Mouse (Mus musculus): Measurements from ENCODE around the gene Cerk. TPM values are rescaled to one million over a fixed set of nuclear protein-coding genes. Genes with fewer than 3 reads are reported as not detected.

Cerk gene
- polyA plus RNA-seq, 1 experiment from 2014 or later = 15.9 TPM

DNA sequence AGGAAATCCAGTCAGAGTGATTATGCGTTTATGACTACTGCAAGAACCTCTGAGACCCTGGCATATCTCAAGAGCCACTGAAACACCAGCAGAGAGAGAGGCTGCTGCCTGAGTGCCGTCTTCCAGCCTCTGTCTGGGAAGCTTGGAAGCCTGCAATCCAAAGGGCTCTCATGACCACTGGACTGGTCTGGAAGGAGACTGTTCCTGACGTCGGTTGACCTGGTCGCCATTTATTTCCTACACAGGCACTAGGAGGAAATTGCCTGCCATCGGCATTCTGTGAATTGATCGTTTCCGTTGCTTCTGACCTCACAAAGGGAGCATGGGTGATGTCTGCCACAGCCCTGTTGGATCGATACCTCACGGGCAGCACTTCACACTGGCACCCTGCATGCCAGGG lies 9.8 kb downstream of the Cerk start:
- DNase-seq (ENCODE audit: low spot score) = no peak
- Histone ChIP-seq H3K4me3 (no peak overlapping the region), H3K4me1 (replicated peaks) (peaks cover 37% of the 10 kb centered on the region), H3K27ac (no peak overlapping the region), H3K9me3 (no peaks in the 10 kb centered on the region), H3K27me3 (ENCODE audit: insufficient read depth, poor library complexity, severe bottlenecking) (no peaks in the 10 kb centered on the region), H3K36me3 (no peaks in the 10 kb centered on the region)
- WGBS = 90% methylated on average over 10 of the region's 10 CpGs

DNA sequence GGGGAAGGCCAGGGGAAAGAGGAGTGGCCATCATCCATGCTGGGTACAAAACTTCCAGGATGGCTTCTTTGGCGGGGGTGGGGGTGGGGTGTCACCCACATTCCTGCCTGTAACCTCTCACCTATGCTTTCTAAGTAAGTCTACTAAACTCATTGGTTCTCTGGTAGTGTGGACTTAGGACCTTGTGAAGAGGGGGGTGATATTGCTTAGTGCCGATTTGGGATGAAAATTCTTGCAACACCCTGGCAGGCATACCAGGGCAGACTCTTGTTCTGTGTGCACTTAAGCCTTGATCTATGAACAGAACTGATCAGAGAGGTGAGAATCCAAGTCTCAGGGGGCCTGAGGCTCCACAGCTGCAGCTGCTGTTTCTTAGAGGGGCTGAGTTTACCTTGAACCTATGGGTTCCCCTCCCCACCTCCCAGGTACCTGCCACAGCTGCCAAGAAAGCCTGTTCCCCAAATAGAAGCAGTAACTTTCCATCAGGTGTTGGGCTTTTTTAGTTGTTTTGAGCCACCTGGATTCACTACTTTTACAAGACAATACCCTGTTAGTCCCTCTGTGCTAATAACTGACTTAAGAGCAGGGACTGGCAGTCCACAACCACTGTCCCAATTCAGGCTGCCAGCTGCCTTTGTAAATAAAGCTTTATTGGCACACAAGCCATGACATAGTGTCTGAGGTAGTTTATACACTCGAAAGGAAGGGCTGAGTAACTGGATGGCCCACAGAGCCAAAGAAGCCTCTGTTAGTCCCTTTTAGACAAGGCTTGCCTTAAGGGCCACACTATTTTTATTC lies 10.5 kb downstream of the Cerk start:
- 0 out of 2 replicates have a peak overlapping the region, but pooled peaks have one; percentile 23 for H3K27ac ChIP-seq
- H3K4me3 ChIP-seq = no peak overlapping the region
- WGBS = 72% methylated on average over 3 of the region's 3 CpGs
- no peak for DNase-seq (ENCODE audit: low spot score)
- no peaks in the 10 kb centered on the region for H3K27me3 ChIP-seq (ENCODE audit: insufficient read depth, poor library complexity, severe bottlenecking)
- no peaks in the 10 kb centered on the region for H3K9me3 ChIP-seq
- no peaks in the 10 kb centered on the region for H3K36me3 ChIP-seq
- H3K4me1 ChIP-seq (replicated peaks) = peaks cover 37% of the 10 kb centered on the region

DNA sequence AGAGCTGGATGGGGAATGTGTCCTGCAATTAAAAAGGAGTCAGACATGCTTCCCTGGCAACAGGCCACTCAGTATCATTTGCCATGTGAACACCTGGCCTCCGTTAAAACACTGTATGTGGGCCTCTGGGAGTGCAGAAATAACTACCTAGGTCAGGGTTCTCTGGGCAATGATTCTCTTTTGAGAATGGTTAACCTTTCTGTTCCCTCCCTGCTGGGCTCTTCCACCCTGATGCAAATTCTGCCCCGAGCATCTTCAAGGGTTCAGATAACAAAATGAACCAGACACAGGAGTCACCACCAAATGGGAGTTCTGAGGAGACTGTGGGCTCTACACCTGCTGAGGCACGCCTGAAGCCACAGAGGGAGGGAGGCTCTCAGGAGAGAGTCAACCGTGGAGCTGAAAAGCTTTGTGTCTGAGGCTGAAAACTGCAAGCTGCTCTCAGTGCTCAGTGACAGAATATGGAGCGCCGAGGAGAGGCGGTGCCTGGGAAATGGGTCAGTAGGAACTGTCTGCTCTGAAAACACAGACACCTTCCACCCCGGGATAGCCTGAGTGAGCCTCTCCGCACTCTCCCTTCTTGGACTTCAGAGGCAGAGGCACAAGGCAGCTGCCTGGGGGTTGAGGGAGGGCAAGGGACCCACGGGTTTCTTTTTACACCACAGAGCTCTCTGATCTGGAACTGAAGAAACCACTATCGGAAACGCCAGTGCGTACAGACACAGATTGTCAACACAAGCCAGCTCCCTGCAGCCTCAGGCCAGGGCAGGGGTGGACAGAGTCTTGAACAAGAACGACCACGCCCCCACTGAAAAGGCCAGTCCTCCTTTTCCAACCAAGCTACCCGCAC lies 12.6 kb downstream of the Cerk start:
- Histone ChIP-seq H3K9me3 (no peaks in the 10 kb centered on the region), H3K27ac (no peak overlapping the region; the same call in 1 of the 2 replicates), H3K4me3 (no peak overlapping the region), H3K36me3 (no peaks in the 10 kb centered on the region), H3K4me1 (replicated peaks) (peaks cover 55% of the 10 kb centered on the region), H3K27me3 (ENCODE audit: insufficient read depth, poor library complexity, severe bottlenecking) (no peaks in the 10 kb centered on the region)
- DNase-seq (ENCODE audit: low spot score) = no peak
- WGBS = 41% methylated on average over 16 of the region's 16 CpGs

DNA sequence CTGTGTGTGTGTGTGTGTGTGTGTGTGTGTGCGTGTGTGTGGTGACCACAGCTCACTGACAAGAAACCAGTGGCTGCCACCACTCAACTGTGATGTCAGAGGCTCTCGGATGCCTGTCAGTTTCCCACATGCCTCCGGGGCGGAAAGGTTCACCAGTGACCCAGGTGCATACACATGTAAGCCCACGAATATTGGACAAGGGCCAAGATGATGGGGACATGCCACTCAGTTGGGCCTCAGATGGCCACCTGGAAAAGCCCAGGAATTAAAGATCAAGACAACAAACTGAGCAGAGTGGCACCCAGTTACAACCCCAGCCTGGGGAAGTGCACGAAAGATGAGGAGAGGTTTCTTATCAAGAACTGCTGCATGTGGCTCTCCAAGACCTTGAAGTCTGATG lies 13.4 kb downstream of the Cerk start:
- Histone ChIP-seq H3K27me3 (ENCODE audit: insufficient read depth, poor library complexity, severe bottlenecking) (no peaks in the 10 kb centered on the region), H3K9me3 (no peaks in the 10 kb centered on the region), H3K4me1 (replicated peaks) (peaks cover 63% of the 10 kb centered on the region), H3K4me3 (no peak overlapping the region), H3K27ac (no peak overlapping the region), H3K36me3 (no peaks in the 10 kb centered on the region)
- WGBS = 84% methylated on average over 6 of the region's 6 CpGs
- DNase-seq (ENCODE audit: low spot score) = no peak

DNA sequence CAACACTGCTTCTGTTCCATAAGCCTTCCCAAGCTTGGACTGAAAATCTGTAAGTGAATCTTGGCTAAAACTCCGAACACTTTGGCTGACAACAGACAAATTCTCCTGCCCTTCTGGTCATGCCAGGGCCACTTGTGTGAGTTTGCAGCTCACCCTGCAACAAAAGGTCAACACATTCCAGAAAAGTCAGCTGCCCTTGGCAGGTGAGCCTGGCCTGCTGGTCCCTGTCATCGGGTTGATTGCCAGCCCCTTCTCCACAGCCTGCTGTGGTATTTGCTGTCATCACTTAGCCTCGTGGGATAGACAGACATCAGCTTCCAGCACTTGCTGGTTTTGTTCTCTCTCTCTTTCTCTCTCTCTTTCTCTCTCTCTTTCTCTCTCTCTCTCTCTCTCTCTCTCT lies 13.8 kb downstream of the Cerk start:
- Histone ChIP-seq H3K27me3 (ENCODE audit: insufficient read depth, poor library complexity, severe bottlenecking) (no peaks in the 10 kb centered on the region), H3K4me3 (no peak overlapping the region), H3K36me3 (no peaks in the 10 kb centered on the region), H3K4me1 (replicated peaks) (peaks cover 63% of the 10 kb centered on the region), H3K9me3 (no peaks in the 10 kb centered on the region), H3K27ac (no peak overlapping the region)
- DNase-seq (ENCODE audit: low spot score) = no peak
- whole genome bisulfite sequencing = 64% methylated on average over 3 of the region's 3 CpGs

DNA sequence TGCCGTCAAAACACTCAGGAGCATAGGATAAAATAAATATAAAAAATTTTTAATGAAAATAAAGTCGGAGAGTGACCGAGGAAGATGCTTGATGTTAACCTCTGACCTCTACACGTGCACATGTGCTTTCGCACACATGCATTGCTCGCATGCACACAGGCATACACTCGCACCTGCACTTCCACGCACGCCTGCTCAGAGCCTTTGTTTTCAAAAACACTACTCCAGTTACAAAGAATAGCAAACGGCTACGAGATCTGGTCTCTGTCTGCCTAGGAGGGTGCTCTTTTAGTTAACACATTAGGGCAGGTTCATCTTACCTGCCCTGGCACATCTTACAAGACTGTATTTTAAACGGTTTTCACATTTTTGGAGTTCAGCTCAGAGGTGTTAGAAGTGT lies 14.6 kb downstream of the Cerk start:
- Histone ChIP-seq H3K27ac (no peak overlapping the region), H3K9me3 (no peaks in the 10 kb centered on the region), H3K36me3 (no peaks in the 10 kb centered on the region), H3K27me3 (ENCODE audit: insufficient read depth, poor library complexity, severe bottlenecking) (no peaks in the 10 kb centered on the region), H3K4me1 (replicated peaks) (peaks cover 63% of the 10 kb centered on the region), H3K4me3 (no peak overlapping the region)
- 81% methylated on average over 12 of the region's 12 CpGs for WGBS
- DNase-seq (ENCODE audit: low spot score) = no peak

DNA sequence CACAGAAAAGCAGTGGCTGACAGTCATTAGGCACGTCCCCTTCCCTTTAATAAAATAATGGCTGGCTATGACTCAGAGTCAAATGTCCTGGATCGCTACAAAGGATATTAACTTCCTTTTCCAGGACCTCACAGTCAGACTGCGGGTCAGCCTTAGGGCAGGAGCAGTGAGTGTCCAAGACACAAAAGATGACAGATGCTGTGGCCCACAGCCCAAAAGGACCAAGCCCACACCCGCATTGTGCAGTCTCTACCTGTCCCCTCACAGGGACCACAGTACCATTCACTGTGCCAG lies 16.2 kb downstream of the Cerk start:
- 83% methylated on average over 4 of the region's 4 CpGs for WGBS
- Histone ChIP-seq H3K27ac (peak overlapping the region; percentile 62), H3K4me1 (replicated peaks) (peaks cover 64% of the 10 kb centered on the region), H3K4me3 (no peak overlapping the region), H3K27me3 (ENCODE audit: insufficient read depth, poor library complexity, severe bottlenecking) (no peaks in the 10 kb centered on the region), H3K36me3 (0 out of 2 replicates have a peak, but pooled peaks cover 4% of the 10 kb centered on the region), H3K9me3 (no peaks in the 10 kb centered on the region)
- no peak for DNase-seq (ENCODE audit: low spot score)

DNA sequence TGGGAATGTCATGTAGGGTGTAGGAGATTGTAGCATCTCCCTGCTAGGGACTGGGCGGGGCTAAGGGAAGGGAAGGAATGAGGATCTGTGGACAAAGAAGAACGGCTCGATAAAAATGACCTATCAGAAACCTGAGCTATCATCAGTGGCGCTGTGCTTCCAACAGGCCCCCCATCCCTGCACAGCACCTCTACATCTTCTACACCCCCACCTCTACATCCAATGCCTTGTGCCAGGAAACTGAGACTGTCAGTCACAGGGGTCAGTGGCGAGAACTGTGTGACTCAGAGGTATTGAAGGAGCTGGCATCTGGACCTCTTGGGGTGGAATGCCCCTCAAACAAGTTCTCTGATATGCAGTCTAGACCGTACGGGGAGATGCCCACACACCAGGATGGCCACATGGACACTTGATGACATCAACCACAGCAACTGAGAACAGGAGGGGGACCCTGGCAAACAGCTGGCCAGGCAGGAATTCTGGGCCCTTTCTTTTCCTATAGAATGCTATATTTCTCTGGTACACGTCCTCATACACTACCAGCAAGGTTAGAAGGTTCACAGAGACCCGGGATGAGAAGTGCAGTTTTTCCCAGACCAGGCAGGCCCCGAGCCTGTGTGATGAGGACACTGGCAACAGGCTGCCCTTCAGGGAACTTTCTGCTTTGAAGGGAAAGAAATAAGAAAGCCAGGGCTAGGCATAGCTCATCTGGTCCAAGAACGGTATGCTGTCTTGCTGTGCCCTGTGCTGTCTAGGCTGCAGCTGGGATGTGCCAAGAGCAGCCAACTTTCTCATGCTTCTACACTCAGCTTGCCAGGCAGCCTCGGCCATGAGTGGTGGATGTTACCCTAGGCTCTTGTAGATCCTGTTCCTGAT lies 16.8 kb downstream of the Cerk start:
- H3K9me3 ChIP-seq = no peaks in the 10 kb centered on the region
- 84% methylated on average over 12 of the region's 12 CpGs for WGBS
- no peak for DNase-seq (ENCODE audit: low spot score)
- H3K27me3 ChIP-seq (ENCODE audit: insufficient read depth, poor library complexity, severe bottlenecking) = no peaks in the 10 kb centered on the region
- no peak overlapping the region for H3K4me3 ChIP-seq
- H3K4me1 ChIP-seq (replicated peaks) = peaks cover 60% of the 10 kb centered on the region
- H3K36me3 ChIP-seq = 0 out of 2 replicates have a peak, but pooled peaks cover 10% of the 10 kb centered on the region
- peak overlapping the region; percentile 73 for H3K27ac ChIP-seq

DNA sequence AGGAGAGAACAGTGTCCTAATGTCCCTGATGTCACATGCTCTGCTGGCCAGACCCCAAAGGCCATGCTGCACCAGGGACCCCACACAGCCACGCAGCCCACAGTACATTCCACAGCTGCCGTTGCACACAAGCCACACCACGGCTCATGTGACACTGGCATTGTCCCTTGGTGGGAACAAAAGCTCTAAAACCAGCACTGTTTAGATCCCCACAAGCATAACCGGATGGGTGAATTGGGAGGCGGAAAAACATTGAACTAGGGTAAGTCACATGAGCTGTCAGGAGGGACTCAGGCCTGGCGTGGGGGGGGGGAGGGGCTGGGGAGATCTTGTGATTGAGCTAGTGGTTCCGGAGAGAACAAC lies 17.5 kb downstream of the Cerk start:
- Histone ChIP-seq H3K36me3 (0 out of 2 replicates have a peak, but pooled peaks cover 12% of the 10 kb centered on the region), H3K4me1 (replicated peaks) (peaks cover 53% of the 10 kb centered on the region), H3K27me3 (ENCODE audit: insufficient read depth, poor library complexity, severe bottlenecking) (no peaks in the 10 kb centered on the region), H3K27ac (peak overlapping the region; percentile 73), H3K9me3 (no peaks in the 10 kb centered on the region), H3K4me3 (no peak overlapping the region)
- peak; percentile 23 for DNase-seq (ENCODE audit: low spot score)
- WGBS = 41% methylated on average over 7 of the region's 7 CpGs

DNA sequence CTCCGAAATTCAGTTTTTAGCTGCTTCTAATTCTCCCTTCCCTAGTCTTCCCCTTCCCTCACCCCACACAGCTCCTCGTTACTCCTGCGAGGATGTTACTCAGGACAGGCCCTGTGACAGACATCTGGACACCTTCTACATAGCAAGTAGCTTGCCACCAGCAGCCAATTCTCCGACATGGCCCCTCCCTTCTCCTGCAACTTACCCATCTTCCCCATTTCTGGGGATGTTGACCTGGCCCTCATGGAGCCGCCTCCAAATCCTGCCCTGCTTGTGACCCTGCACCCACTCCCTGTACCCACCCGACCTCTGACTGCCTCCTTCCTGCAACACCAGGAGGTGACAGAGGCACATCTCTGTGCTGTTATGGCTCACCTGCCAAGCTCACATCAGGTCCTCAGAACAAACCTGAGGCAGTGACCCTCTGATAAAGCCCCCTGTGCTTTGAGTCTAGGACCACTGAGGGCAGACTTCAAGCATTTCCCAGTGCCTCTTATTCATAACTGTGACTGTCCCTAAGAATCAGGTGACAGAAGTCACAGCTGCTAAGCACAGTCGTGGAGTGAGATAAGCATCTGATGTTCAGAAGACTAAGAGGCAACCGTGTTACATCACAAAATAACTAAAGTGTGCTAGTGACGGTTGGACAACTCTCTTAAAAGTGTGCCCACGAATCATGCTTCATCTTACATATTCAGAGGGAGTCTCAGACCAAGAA lies 18.0 kb downstream of the Cerk start:
- no peak for DNase-seq (ENCODE audit: low spot score)
- Histone ChIP-seq H3K4me1 (replicated peaks) (peaks cover 48% of the 10 kb centered on the region), H3K36me3 (0 out of 2 replicates have a peak, but pooled peaks cover 12% of the 10 kb centered on the region), H3K4me3 (no peak overlapping the region), H3K27me3 (ENCODE audit: insufficient read depth, poor library complexity, severe bottlenecking) (no peaks in the 10 kb centered on the region), H3K27ac (peak overlapping the region; percentile 73), H3K9me3 (no peaks in the 10 kb centered on the region)
- 84% methylated on average over 10 of the region's 10 CpGs for WGBS

DNA sequence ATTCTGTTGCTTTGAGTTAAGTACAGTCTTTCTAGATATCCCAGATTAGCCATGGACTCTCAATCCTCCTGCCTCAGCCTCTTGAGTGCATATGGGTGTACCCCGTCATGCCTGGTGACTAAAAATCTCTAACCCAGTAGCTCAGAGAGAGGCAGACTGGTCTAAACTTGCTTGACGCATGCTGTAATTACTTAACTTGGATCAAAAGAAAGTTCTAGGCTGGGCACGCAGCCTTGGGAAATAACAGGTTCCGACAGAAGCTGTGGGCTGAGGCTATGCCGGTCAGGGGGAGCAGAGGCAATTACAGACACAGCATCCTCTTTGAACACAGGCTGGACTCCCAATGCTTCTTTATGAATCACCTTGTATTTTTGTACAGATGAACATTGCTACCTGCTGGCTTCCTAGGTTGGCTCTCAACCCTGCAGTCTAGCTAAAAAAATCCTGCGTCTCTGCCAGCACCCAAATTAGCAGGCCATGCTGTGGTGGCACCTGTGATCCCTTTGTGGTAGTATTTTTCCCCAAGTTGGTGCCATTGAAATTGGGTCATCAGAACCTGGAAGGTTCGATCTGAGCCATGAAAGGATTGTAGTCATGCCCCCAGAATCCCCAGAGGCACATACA lies 18.8 kb downstream of the Cerk start:
- H3K27ac ChIP-seq = no peak overlapping the region
- 93% methylated on average over 7 of the region's 7 CpGs for WGBS

More for the DNA sequence above, 18.8 kb downstream of the Cerk start:
- no peaks in the 10 kb centered on the region for H3K9me3 ChIP-seq
- H3K36me3 ChIP-seq = 0 out of 2 replicates have a peak, but pooled peaks cover 12% of the 10 kb centered on the region
- DNase-seq (ENCODE audit: low spot score) = no peak
- H3K4me3 ChIP-seq = no peak overlapping the region
- H3K4me1 ChIP-seq (replicated peaks) = peaks cover 40% of the 10 kb centered on the region
- H3K27me3 ChIP-seq (ENCODE audit: insufficient read depth, poor library complexity, severe bottlenecking) = no peaks in the 10 kb centered on the region
